Mouse (Mus musculus) testis, adult 10 weeks (tissue): ENCODE data around the gene Uvssa. TPM values are rescaled to one million over a fixed set of nuclear protein-coding genes. Genes with fewer than 3 reads are reported as not detected.

ENCODE experiments used
- polyA plus RNA-seq: library from polyadenylated mRNA; stranded (reverse); fragments of 350-450 nt; fragmentation: Illumina TruSeq; extraction: RNeasy Lipid Tissue Mini Kit (QIAGEN cat#74804); gene quantifications from one replicate; pipeline ENCODE4 v1.2.3, GENCODE M21; 2014; ENCODE audit warnings: low read depth, low replicate concordance

The Uvssa gene
- polyA plus RNA-seq: 16.6 TPM

DNA sequence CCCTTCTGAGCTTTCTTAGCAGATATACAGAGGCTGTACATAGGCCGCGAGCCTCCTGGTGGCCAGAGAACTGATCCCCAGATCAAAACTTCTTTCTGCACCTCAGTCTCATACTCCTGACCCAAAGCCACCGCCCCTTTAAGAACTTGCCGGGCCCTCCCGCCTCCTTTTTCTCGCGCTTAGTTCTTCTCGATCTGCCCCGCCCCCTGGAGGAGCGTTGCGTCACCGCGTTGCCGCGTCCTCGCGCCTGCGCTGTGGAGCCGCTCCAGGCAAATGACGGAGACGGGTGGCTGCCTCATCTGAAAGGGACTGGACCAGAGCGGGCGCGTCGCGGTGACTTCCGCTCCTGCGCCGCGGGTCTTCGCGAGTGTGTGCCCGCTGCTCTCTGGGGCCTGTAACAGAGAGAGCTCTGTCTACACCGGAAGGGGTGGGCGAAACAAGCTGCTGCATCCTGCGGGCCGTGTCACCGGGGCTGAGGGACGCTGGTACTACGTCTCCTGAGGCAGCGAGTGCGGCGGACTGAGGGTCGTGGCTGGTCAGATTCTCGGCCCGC is at the start of gene Uvssa:
Gene Uvssa (plus strand): TSS at position 248 of the 553 bp plus-strand sequence.

DNA sequence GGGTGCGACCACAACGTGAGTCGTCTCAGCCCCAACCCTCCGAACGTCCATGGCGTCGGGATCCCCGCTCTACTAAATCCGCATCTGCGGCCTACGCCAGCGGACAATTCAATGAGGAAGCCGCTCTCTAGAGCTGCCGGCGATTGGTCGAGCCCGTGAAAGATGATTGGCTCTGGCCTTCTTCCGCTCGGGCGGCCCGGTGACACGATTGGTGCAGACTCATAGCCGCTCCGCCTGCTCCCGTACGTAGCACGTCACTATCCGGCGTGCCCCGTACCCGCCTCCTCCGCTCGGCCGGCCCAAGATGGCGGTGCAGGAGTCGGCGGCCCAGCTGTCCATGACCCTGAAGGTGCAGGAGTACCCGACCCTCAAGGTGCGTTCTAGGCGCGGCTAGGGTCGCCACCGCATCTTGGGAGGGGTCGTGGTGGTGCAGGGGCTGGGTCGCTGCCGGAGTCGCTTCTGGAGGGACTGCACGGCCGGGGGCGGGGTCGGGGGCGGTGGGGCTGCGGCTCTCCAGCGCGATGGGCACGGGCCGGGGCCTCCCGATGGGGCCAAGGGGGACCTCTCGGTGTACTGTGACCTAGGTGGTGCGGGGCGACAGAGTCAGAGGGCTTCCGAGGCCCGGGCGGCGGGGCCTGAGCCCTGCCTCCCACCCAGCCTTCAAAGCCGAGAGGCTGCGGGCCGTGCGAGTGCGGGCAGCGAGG is 42.9 kb upstream of the Uvssa start, which contains the start of gene Maea:
Gene Maea (plus strand): TSS at position 237 of the 704 bp plus-strand sequence.

DNA sequence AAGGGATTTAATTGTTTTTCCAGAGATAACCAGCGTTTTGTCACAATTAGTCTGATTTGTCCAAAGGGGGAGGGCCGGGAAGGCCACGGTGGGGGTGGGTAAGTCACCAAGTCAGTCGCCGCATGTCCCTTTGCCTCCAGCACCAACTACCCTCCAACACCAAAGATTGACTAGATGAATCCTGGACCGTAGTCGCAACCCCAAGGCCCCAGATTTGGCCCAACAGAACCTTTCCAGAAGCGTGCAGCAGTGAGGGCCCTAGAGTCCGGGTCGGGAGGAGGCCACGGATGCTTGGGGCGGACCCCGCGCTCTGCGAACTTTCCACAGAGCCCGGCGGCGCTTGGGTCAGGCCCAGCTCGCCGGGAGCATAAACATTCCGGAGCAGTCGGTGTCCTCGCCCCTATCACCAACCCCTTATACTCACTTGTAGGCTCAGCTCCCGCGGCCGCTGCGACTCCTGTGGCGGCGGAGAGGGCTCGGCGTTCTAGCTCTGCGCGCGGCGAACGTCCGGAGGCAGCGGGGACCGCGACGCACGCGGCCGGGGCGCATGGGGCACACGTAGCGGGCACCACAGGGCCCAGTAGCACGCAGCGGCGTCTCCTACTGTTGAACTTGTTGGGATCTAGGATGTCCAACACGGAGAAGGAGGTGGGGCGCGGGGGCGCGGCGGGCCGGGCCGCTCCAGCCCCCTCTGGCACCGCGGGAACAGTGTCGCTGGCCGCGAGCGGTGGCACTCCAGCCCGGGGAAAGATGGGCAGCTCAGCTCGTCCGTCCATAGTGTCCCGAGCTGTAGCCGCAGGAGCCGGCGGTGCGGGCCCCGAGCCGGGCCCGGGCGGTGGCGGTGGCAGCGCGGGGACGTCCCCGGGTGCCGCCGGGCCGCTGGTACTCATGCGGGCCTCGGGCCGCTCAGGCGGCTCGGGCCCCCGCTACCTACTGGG is 55.1 kb downstream of the Uvssa start, which contains the start of gene Nkx1-1:
Gene Nkx1-1 (minus strand): TSS at position 776 of the 938 bp plus-strand sequence.

Other genes with a start within 250 kb of the Uvssa start
- not detected for gene Spon2, start 160.1 kb upstream of the Uvssa start, polyA plus RNA-seq
- 6.0 TPM for gene Ctbp1, start 103.6 kb upstream of the Uvssa start, polyA plus RNA-seq
- 63.1 TPM for gene Maea, start 43.0 kb upstream of the Uvssa start, polyA plus RNA-seq
- not detected for gene Nkx1-1, start 55.4 kb downstream of the Uvssa start, polyA plus RNA-seq